Mouse (Mus musculus) limb, embryonic 11.5 days (tissue): ENCODE measurements around the gene Cyp4a30b. TPM values are rescaled to one million over a fixed set of nuclear protein-coding genes. Genes with fewer than 3 reads are reported as not detected.
"Not testable (repeated sequence)": the region's sequence is repeated elsewhere in the genome, so short reads cannot be mapped to it uniquely, and the experiment has no call there.

Source experiments
- ATAC-seq: fragments of 200-750 bp; cut with Nextera tagmentation; 2 replicates; pipeline ENCODE4 v1.8.0; 2017; ENCODE audit warnings: low read depth; ENCODE audit not compliant: insufficient number of reproducible peaks, low FRiP score, low TSS enrichment
- DNase-seq: peaks from one replicate; pipeline ENCODE4 v3.0.0-alpha.2; 2015; ENCODE audit warnings: low spot score
- H3K27ac ChIP-seq: fragments of 300-500 bp; sonication (generic); replicated peaks from 2 replicates; pipeline ENCODE4 v1.5.1; 2014; ENCODE audit warnings: low read depth, mild to moderate bottlenecking, low read length
- H3K27me3 ChIP-seq: fragments of 300-500 bp; sonication (generic); 2 replicates; pipeline ENCODE4 v1.6.1; 2014; ENCODE audit warnings: mild to moderate bottlenecking, low read length, mixed read lengths; ENCODE audit not compliant: control insufficient read depth, insufficient read depth
- H3K36me3 ChIP-seq: fragments of 300-500 bp; sonication (generic); 2 replicates; pipeline ENCODE4 v1.6.1; 2014; ENCODE audit warnings: mild to moderate bottlenecking, low read length, moderate library complexity, mixed read lengths; ENCODE audit not compliant: control insufficient read depth, insufficient read depth
- H3K4me1 ChIP-seq: fragments of 300-500 bp; sonication (generic); 2 replicates; pipeline ENCODE4 v1.6.1; 2014; ENCODE audit warnings: low read length, mixed read lengths; ENCODE audit not compliant: control insufficient read depth, insufficient read depth
- H3K4me2 ChIP-seq: fragments of 300-500 bp; sonication (generic); 2 replicates; pipeline ENCODE4 v1.6.1; 2014; ENCODE audit warnings: low read depth, mild to moderate bottlenecking, moderate library complexity; ENCODE audit not compliant: severe bottlenecking
- H3K4me3 ChIP-seq: fragments of 300-500 bp; sonication (generic); 2 replicates; pipeline ENCODE4 v1.5.1; 2014; ENCODE audit warnings: low read depth, low read length
- H3K9ac ChIP-seq: fragments of 300-500 bp; sonication (generic); 2 replicates; pipeline ENCODE4 v1.6.1; 2014; ENCODE audit warnings: mild to moderate bottlenecking, low read length
- H3K9me3 ChIP-seq: fragments of 300-500 bp; sonication (generic); 2 replicates; pipeline ENCODE4 v1.6.1; 2016; ENCODE audit warnings: low read length; ENCODE audit not compliant: control insufficient read depth
- WGBS: fragments of 180-500 bp; shearing (Covaris S2); extraction: QIAGEN DNeasy Blood & Tissue Kit; methylation state at CpG from one replicate; pipeline ENCODE4 v1.1.7; 2014; 5-methylcytosine and 5-hydroxymethylcytosine counted together
- polyA plus RNA-seq: library from polyadenylated mRNA; unstranded; fragments of >200 nt; fragmentation: Nextera tagmentation; extraction: Ambion mirVana; gene quantifications from 2 replicates; pipeline ENCODE4 v1.2.1, GENCODE M21; 2014

The Cyp4a30b gene
- polyA plus RNA-seq, 1 experiment from 2014 or later: not detected

DNA sequence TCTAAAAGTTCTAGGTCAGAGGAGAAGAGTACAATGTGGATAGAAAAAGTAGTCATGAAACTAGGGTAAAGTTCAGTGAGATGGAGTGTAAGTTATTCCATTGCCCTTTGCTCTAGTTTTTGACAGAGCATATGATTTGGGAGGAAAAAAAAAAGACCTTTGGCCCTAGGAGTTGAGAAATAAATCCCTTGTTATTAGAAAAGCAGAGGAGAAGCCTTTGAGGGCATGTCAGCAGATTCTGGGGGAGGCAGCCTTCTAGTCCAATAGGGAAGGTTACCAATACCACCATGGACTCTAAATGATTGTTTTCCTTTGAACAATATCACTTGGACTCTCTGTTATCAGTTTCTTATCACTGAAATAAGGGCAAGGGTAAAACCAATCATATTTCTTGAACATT is 61.6 kb downstream of the Cyp4a30b start:
- not testable (repeated sequence) for H3K4me3 ChIP-seq, H3K36me3 ChIP-seq, H3K9ac ChIP-seq, H3K4me1 ChIP-seq, DNase-seq, H3K4me2 ChIP-seq, ATAC-seq, H3K27me3 ChIP-seq, H3K9me3 ChIP-seq, H3K27ac ChIP-seq

DNA sequence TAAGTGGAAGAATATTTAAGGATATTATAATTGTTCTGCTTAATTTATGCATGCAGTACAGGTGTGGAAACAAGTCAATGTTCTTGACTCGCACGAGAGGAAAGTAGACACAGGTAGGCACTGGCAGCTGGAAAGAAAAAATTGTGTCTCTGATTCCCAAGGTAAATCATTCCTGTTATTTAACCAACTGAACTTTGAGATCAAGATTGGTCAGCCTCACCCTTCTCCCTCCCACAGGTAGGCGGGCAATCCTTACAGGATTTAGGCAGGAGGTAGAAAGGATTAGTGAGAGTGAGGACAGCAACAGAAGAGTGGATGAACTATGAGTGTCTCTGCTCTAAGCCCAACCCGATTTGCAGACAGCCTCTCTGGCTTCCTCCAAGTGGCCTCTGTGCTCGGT is 65.6 kb downstream of the Cyp4a30b start, which contains the start of gene Cyp4a10:
Cyp4a10 (plus strand) TSS at position 265 of the 400 bp plus-strand sequence.
- not testable (repeated sequence) for H3K9ac ChIP-seq, H3K4me2 ChIP-seq, H3K27me3 ChIP-seq, H3K36me3 ChIP-seq, ATAC-seq, H3K27ac ChIP-seq, H3K4me3 ChIP-seq, H3K4me1 ChIP-seq, DNase-seq, H3K9me3 ChIP-seq
- 87% methylated on average over 5 of the region's 5 CpGs for WGBS

DNA sequence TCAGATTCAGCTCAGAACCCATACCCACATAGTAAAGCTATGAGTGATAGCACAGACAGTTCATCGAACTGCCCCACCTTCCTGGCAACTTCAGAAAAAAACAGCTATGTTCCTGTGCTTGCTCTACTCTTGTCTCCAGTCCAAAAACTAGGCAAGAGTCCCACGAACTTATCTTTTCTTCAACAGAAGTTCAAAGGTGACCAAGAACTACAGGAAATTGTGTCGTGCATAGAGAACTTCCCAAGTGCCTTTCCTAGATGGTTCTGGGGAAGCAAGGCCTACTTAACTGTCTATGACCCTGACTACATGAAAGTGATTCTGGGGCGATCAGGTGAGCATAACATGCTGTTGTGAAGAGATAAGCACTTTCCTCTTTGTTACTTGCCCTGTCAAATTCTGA is 67.0 kb downstream of the Cyp4a30b start:
- Histone ChIP-seq H3K9me3 (no peaks in the 10 kb centered on the region), H3K27ac (no peak overlapping the region), H3K4me1 (no peaks in the 10 kb centered on the region), H3K27me3 (no peaks in the 10 kb centered on the region), H3K36me3 (no peaks in the 10 kb centered on the region), H3K4me2 (no peak overlapping the region), H3K4me3 (no peak overlapping the region), H3K9ac (no peak overlapping the region)
- DNase-seq: no peak
- 78% methylated on average over 4 of the region's 4 CpGs for WGBS
- ATAC-seq: no peak

Other genes with a start within 250 kb of the Cyp4a30b start
- gene Cyp4a29, start 210.5 kb upstream of the Cyp4a30b start, polyA plus RNA-seq: not detected in 2 replicates
- not detected in 2 replicates for gene Cyp4a12a, start 153.6 kb upstream of the Cyp4a30b start, polyA plus RNA-seq
- gene Cyp4a12b, start 41.0 kb upstream of the Cyp4a30b start, polyA plus RNA-seq: not detected in 2 replicates
- not detected in 2 replicates for gene Cyp4a14, start 43.5 kb downstream of the Cyp4a30b start, polyA plus RNA-seq
- gene Cyp4a10, start 65.7 kb downstream of the Cyp4a30b start, polyA plus RNA-seq: not detected in 2 replicates
- gene Cyp4a31, start 111.0 kb downstream of the Cyp4a30b start, polyA plus RNA-seq: not detected in 2 replicates
- not detected in 2 replicates for gene Cyp4a32, start 148.4 kb downstream of the Cyp4a30b start, polyA plus RNA-seq
- gene Cyp4b1, start 195.1 kb downstream of the Cyp4a30b start, polyA plus RNA-seq: not detected in 2 replicates